29 mouse cellular contexts compared by ENCODE assay signal in genomic region chr7:97039641-97040040, GRCm38 (mm10). TPM values are rescaled to one million over a fixed set of nuclear protein-coding genes. Genes with fewer than 3 reads are reported as not detected.
DNase-seq lines count a peak whose midpoint lies in the region; ATAC-seq lines count a peak whose summit lies in the region.
"Had no signal": no experiment of that assay in that cellular context is flagged by ENCODE, and none has a peak within 500 bp of the region (broad histone marks: within the 10 kb centered on the region; RNA-seq: fewer than 3 reads in every experiment).

No protein-coding gene starts in this region.

- peak; percentile 9 to 71 for DNase-seq in adrenal gland, adult (ENCODE audit: inconsistent age in 2 of 2, low spot score in 1 of 2)
- no peak for DNase-seq in adrenal gland, postnatal 4 days (ENCODE audit: low spot score in 2 of 2)
- DNase-seq in kidney, postnatal 25 days: no peak
- peak; percentile 34 for DNase-seq in ovary, adult 18-20 months (ENCODE audit: low spot score)
- no peak for DNase-seq in ovary, postnatal 14 days (ENCODE audit: low spot score)
- DNase-seq in urinary bladder, postnatal 4 days (ENCODE audit: low spot score in 2 of 2): no peak
- no peak for DNase-seq in cerebellum, adult 18-20 months
- DNase-seq: cerebellum, adult 2 months; cerebellum, postnatal 14 days; forebrain, postnatal 0 days; heart, adult 2 months; heart, postnatal 4 days; kidney, postnatal 14 days; liver; lung, adult 2 months; lung, postnatal 10 days; retina, postnatal 1 day; right cerebral cortex, postnatal 14 days had no signal

- WGBS in kidney, embryonic 14.5 days: 33% methylated on average over 4 of the region's 4 CpGs

- peak; percentile 81 for ATAC-seq in kidney, embryonic 14.5 days (ENCODE audit: low FRiP score, low TSS enrichment)
- ATAC-seq: activated CD4-positive, CD25-positive, alpha-beta regulatory T cell, adult 4 months; forebrain, postnatal 0 days; intestine, embryonic 16.5 days; midbrain, embryonic 15.5 days had no signal

- H3K4me3 ChIP-seq in kidney, embryonic 14.5 days (ENCODE audit: low read length): no peak overlapping the region
- H3K4me3 ChIP-seq: embryonic facial prominence, embryonic 15.5 days; forebrain, embryonic 12.5 days; heart, adult 2 months; heart, embryonic 12.5 days; hindbrain, embryonic 13.5 days; midbrain, embryonic 15.5 days had no signal

- no peak overlapping the region for H3K27ac ChIP-seq in kidney, embryonic 14.5 days (ENCODE audit: low read depth, low read length)
- H3K27ac ChIP-seq: embryonic facial prominence, embryonic 15.5 days; forebrain, embryonic 12.5 days; heart, adult 2 months; hindbrain, embryonic 13.5 days; liver, embryonic 14.5 days; macrophage; midbrain, embryonic 15.5 days had no signal

- H3K9ac ChIP-seq in kidney, embryonic 14.5 days (ENCODE audit: low read depth, low read length): no peak overlapping the region
- H3K9ac ChIP-seq: embryonic facial prominence, embryonic 15.5 days; forebrain, embryonic 12.5 days; forebrain, postnatal 0 days; heart, embryonic 12.5 days; hindbrain, embryonic 13.5 days; liver, embryonic 14.5 days; midbrain, embryonic 15.5 days had no signal

- no peaks in the 10 kb centered on the region for H3K27me3 ChIP-seq in kidney, embryonic 14.5 days (ENCODE audit: control insufficient read depth, insufficient read depth, low read length)
- H3K27me3 ChIP-seq: CH12.LX; embryonic facial prominence, embryonic 15.5 days; forebrain, embryonic 12.5 days; heart, embryonic 12.5 days; hindbrain, embryonic 13.5 days; midbrain, embryonic 15.5 days had no signal

- no peaks in the 10 kb centered on the region; the same call in 1 of the 2 replicates for H3K36me3 ChIP-seq in kidney, embryonic 14.5 days (ENCODE audit: control insufficient read depth, insufficient read depth, low read length)
- H3K36me3 ChIP-seq: embryonic facial prominence, embryonic 15.5 days; forebrain, embryonic 12.5 days; midbrain, embryonic 15.5 days had no signal

- H3K9me3 ChIP-seq in kidney, embryonic 14.5 days (ENCODE audit: control insufficient read depth, low read length): no peaks in the 10 kb centered on the region
- H3K9me3 ChIP-seq: embryonic facial prominence, embryonic 15.5 days; forebrain, embryonic 12.5 days; heart, embryonic 12.5 days; hindbrain, embryonic 13.5 days; midbrain, embryonic 15.5 days had no signal

- no peaks in the 10 kb centered on the region for H3K4me1 ChIP-seq in kidney, embryonic 14.5 days (ENCODE audit: control insufficient read depth, insufficient read depth, low read length)
- H3K4me1 ChIP-seq: embryonic facial prominence, embryonic 15.5 days; forebrain, embryonic 12.5 days; heart, embryonic 12.5 days; hindbrain, embryonic 13.5 days; midbrain, embryonic 15.5 days had no signal

- no peak overlapping the region for H3K4me2 ChIP-seq in kidney, embryonic 14.5 days (replicated peaks; ENCODE audit: low read depth, low read length)
- H3K4me2 ChIP-seq: embryonic facial prominence, embryonic 15.5 days; forebrain, embryonic 12.5 days; heart, embryonic 12.5 days; hindbrain, embryonic 13.5 days; midbrain, embryonic 15.5 days had no signal

RNA-seq across cellular contexts. Expression of gene Gab2, which starts 41.7 kb away (rescaled TPM):
- total RNA-seq in adrenal gland, postnatal 4 days (2021): 10 to 100 TPM; 34.8 to 41.4 TPM
- polyA plus RNA-seq in kidney, embryonic 14.5 days (2014; fragmentation: Nextera tagmentation; extraction: Ambion mirVana): 7.8 and 12.1 TPM in 2 replicates

Comparison
In these comparisons a context has a peak if more than half of its experiments do, and no peak if none do; other contexts are left out.
1. DNase-seq: peak in adrenal gland, adult (2 of 2) and ovary, adult 18-20 months (single experiment); none in adrenal gland, postnatal 4 days (0 of 2), kidney, postnatal 25 days (0 of 2), ovary, postnatal 14 days (single experiment), urinary bladder, postnatal 4 days (0 of 2) and cerebellum, adult 18-20 months (0 of 2).